Mouse (Mus musculus) hindbrain, embryonic 16.5 days (tissue): ENCODE measurements around the gene Selenoo. TPM values are rescaled to one million over a fixed set of nuclear protein-coding genes. Genes with fewer than 3 reads are reported as not detected.

Experiments
- ATAC-seq: fragments of 200-750 bp; cut with Nextera tagmentation; 2 replicates; pipeline ENCODE4 v1.8.0; 2017; ENCODE audit warnings: moderate TSS enrichment, moderate library complexity
- H3K27ac ChIP-seq: fragments of 300-500 bp; sonication (generic); 2 replicates; pipeline ENCODE4 v1.5.1; 2014; ENCODE audit warnings: low read depth, mild to moderate bottlenecking, control low read depth, low read length, moderate library complexity
- H3K27me3 ChIP-seq: fragments of 300-500 bp; sonication (generic); replicated peaks from 2 replicates; pipeline ENCODE4 v1.6.1; 2014; ENCODE audit warnings: low read length; ENCODE audit not compliant: control insufficient read depth, insufficient read depth
- H3K36me3 ChIP-seq: fragments of 300-500 bp; sonication (generic); 2 replicates; pipeline ENCODE4 v1.6.1; 2014; ENCODE audit warnings: mild to moderate bottlenecking, low read length, moderate library complexity, mixed read lengths; ENCODE audit not compliant: control insufficient read depth, insufficient read depth
- H3K4me1 ChIP-seq: fragments of 300-500 bp; sonication (generic); 2 replicates; pipeline ENCODE4 v1.6.1; 2014; ENCODE audit warnings: low read depth, low read length; ENCODE audit not compliant: control insufficient read depth, insufficient read depth
- H3K4me2 ChIP-seq: fragments of 300-500 bp; sonication (generic); 2 replicates; pipeline ENCODE4 v1.6.1; 2014; ENCODE audit warnings: mild to moderate bottlenecking, low read length, control low read depth, moderate library complexity
- H3K4me3 ChIP-seq: fragments of 300-500 bp; sonication (generic); 2 replicates; pipeline ENCODE4 v1.5.1; 2014; ENCODE audit warnings: mild to moderate bottlenecking, low read length, control low read depth, moderate library complexity
- H3K9ac ChIP-seq: fragments of 300-500 bp; sonication (generic); 2 replicates; pipeline ENCODE4 v1.6.1; 2014; ENCODE audit warnings: low read depth, mild to moderate bottlenecking, control low read depth, low read length, moderate library complexity
- H3K9me3 ChIP-seq: fragments of 300-500 bp; sonication (generic); 2 replicates; pipeline ENCODE4 v1.6.1; 2014; ENCODE audit warnings: mild to moderate bottlenecking, low read length, moderate library complexity; ENCODE audit not compliant: control insufficient read depth
- WGBS: fragments of 180-500 bp; shearing (Covaris S2); extraction: QIAGEN DNeasy Blood & Tissue Kit; methylation state at CpG from one replicate; pipeline ENCODE4 v1.1.7; 2014; 5-methylcytosine and 5-hydroxymethylcytosine counted together
- polyA plus RNA-seq: library from polyadenylated mRNA; unstranded; fragments of >200 nt; fragmentation: Nextera tagmentation; extraction: Ambion mirVana; gene quantifications from 2 replicates; pipeline ENCODE4 v1.2.1, GENCODE M21; 2015

The Selenoo gene
- polyA plus RNA-seq, 1 experiment from 2014 or later, result 16.4 TPM

- Histone ChIP-seq H3K9me3 (no peaks in the 10 kb centered on the region), H3K27ac (no peak within 1 kb of the TSS), H3K4me3 (peak within 1 kb of the TSS; percentile 48), H3K4me1 (peaks cover 13% of the 10 kb centered on the region), H3K36me3 (peaks cover 3% of the 10 kb centered on the region), H3K9ac (peak within 1 kb of the TSS; percentile 61), H3K27me3 (peaks cover 5% of the 10 kb centered on the region; the same call in 1 of the 2 replicates), H3K4me2 (peak within 1 kb of the TSS; percentile 85)
- ATAC-seq, result peak; percentile 52
- under 1% methylated on average over 21 of the region's 21 CpGs for WGBS
Measured at GRCm38 (mm10) chr15:89140659-89141252, 51.9 kb downstream of the Selenoo start, which contains the start of gene Mapk12. Mapk12 (minus strand) TSS chr15:89140703.

GRCm38 (mm10) chr15:89141443-89141842 is 52.6 kb downstream of the Selenoo start:
- H3K27ac ChIP-seq, result no peak overlapping the region
- H3K4me2 ChIP-seq, result no peak overlapping the region
- no peaks in the 10 kb centered on the region for H3K9me3 ChIP-seq
- peaks cover 5% of the 10 kb centered on the region; the same call in 1 of the 2 replicates for H3K27me3 ChIP-seq
- H3K36me3 ChIP-seq, result peaks cover 3% of the 10 kb centered on the region
- no peak overlapping the region for H3K4me3 ChIP-seq
- 27% methylated on average over 5 of the region's 5 CpGs for WGBS
- ATAC-seq, result no peak
- H3K9ac ChIP-seq, result no peak overlapping the region
- peaks cover 19% of the 10 kb centered on the region for H3K4me1 ChIP-seq

- peaks cover 5% of the 10 kb centered on the region; the same call in 1 of the 2 replicates for H3K27me3 ChIP-seq
- H3K9ac ChIP-seq, result no peak overlapping the region
- H3K9me3 ChIP-seq, result no peaks in the 10 kb centered on the region
- H3K4me2 ChIP-seq, result no peak overlapping the region
- no peak overlapping the region for H3K4me3 ChIP-seq
- peaks cover 21% of the 10 kb centered on the region for H3K4me1 ChIP-seq
- 68% methylated on average over 4 of the region's 4 CpGs for WGBS
- no peak for ATAC-seq
- peaks cover 3% of the 10 kb centered on the region for H3K36me3 ChIP-seq
- no peak overlapping the region for H3K27ac ChIP-seq
Measured at GRCm38 (mm10) chr15:89141905-89142304, 53.0 kb downstream of the Selenoo start.

GRCm38 (mm10) chr15:89143134-89143533 is 54.2 kb downstream of the Selenoo start:
- no peaks in the 10 kb centered on the region for H3K9me3 ChIP-seq
- H3K9ac ChIP-seq, result no peak overlapping the region
- peaks cover 32% of the 10 kb centered on the region for H3K4me1 ChIP-seq
- H3K27ac ChIP-seq, result no peak overlapping the region
- ATAC-seq, result no peak
- peaks cover 3% of the 10 kb centered on the region for H3K36me3 ChIP-seq
- no peak overlapping the region for H3K4me3 ChIP-seq
- 89% methylated on average over 2 of the region's 2 CpGs for WGBS
- peaks cover 5% of the 10 kb centered on the region; the same call in 1 of the 2 replicates for H3K27me3 ChIP-seq
- H3K4me2 ChIP-seq, result no peak overlapping the region

- WGBS, result 96% methylated on average over 11 of the region's 11 CpGs
Measured at GRCm38 (mm10) chr15:89144965-89145364, 56.1 kb downstream of the Selenoo start.

GRCm38 (mm10) chr15:89145813-89146350 is 57.0 kb downstream of the Selenoo start:
- H3K9me3 ChIP-seq, result no peaks in the 10 kb centered on the region
- no peaks in the 10 kb centered on the region for H3K27me3 ChIP-seq
- peak overlapping the region; percentile 83 for H3K4me3 ChIP-seq
- peak overlapping the region; percentile 64 for H3K9ac ChIP-seq
- WGBS, result 78% methylated on average over 24 of the region's 24 CpGs
- peaks cover 3% of the 10 kb centered on the region for H3K36me3 ChIP-seq
- H3K27ac ChIP-seq, result no peak overlapping the region
- peak overlapping the region; percentile 90 for H3K4me2 ChIP-seq
- ATAC-seq, result no peak; the same call in 1 of the 2 replicates
- peaks cover 33% of the 10 kb centered on the region for H3K4me1 ChIP-seq

More at GRCm38 (mm10) chr15:89144965-89145364, 56.1 kb downstream of the Selenoo start:
- no peaks in the 10 kb centered on the region; the same call in 1 of the 2 replicates for H3K27me3 ChIP-seq
- peaks cover 38% of the 10 kb centered on the region for H3K4me1 ChIP-seq
- no peak overlapping the region for H3K27ac ChIP-seq
- no peak for ATAC-seq
- H3K9me3 ChIP-seq, result no peaks in the 10 kb centered on the region
- no peak overlapping the region for H3K9ac ChIP-seq
- H3K4me2 ChIP-seq, result no peak overlapping the region
- H3K36me3 ChIP-seq, result peaks cover 3% of the 10 kb centered on the region
- H3K4me3 ChIP-seq, result no peak overlapping the region

- 3% methylated on average over 27 of the region's 27 CpGs for WGBS
- Histone ChIP-seq H3K36me3 (peaks cover 3% of the 10 kb centered on the region), H3K9me3 (no peaks in the 10 kb centered on the region), H3K4me2 (peak overlapping the region; percentile 90), H3K4me3 (peak overlapping the region; percentile 83), H3K9ac (peak overlapping the region; percentile 64), H3K4me1 (peaks cover 32% of the 10 kb centered on the region), H3K27me3 (no peaks in the 10 kb centered on the region), H3K27ac (peak overlapping the region; percentile 67)
- ATAC-seq, result peak; percentile 51
Measured at GRCm38 (mm10) chr15:89146537-89146936, 57.7 kb downstream of the Selenoo start.

GRCm38 (mm10) chr15:89147024-89147423 is 58.1 kb downstream of the Selenoo start:
- Histone ChIP-seq H3K27ac (peak overlapping the region; percentile 67), H3K4me1 (peaks cover 33% of the 10 kb centered on the region), H3K4me3 (peak overlapping the region; percentile 83), H3K9me3 (no peaks in the 10 kb centered on the region), H3K27me3 (no peaks in the 10 kb centered on the region), H3K36me3 (peaks cover 3% of the 10 kb centered on the region), H3K4me2 (peak overlapping the region; percentile 90), H3K9ac (peak overlapping the region; percentile 64)
- peak; percentile 2; the same call in 1 of the 2 replicates for ATAC-seq
- WGBS, result 8% methylated on average over 14 of the region's 16 CpGs

- H3K27me3 ChIP-seq, result no peaks in the 10 kb centered on the region
- peaks cover 37% of the 10 kb centered on the region for H3K4me1 ChIP-seq
- H3K4me2 ChIP-seq, result peak overlapping the region; percentile 90
- H3K27ac ChIP-seq, result no peak overlapping the region
- peak overlapping the region; percentile 83 for H3K4me3 ChIP-seq
- no peak for ATAC-seq
- no peaks in the 10 kb centered on the region for H3K9me3 ChIP-seq
- WGBS, result 20% methylated on average over 10 of the region's 10 CpGs
- peaks cover 3% of the 10 kb centered on the region for H3K36me3 ChIP-seq
- H3K9ac ChIP-seq, result peak overlapping the region; percentile 64
Measured at GRCm38 (mm10) chr15:89147456-89147855, 58.6 kb downstream of the Selenoo start.
